Mouse (Mus musculus): ENCODE results near the gene Azi2.

DNA sequence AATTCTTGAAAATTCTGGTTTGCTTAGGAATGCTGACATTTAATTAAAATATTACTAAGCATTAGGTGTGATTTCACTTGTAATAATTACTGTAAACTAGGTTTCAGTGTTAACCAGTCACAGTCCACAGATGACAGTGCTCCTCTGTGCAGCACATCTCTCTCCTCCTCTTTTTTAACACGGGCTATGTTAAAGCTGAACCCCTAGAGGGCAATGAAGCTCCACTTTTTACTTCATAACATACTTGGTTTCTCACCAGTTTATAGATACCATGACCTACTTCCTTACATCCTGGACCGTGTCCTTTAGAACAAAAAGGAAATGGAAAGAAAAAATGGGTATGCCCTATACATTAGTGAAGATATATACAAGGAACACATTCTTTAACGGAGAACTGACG is 59.1 kb downstream of the Azi2 start:
- no peak for TF ChIP-seq EP300 (IDR thresholded peaks at IDR 0.05; ENCODE audit: low read depth)
- peak; percentile 29; the same call in 1 of the 2 replicates for TF ChIP-seq CTCF (IDR thresholded peaks at IDR 0.05; ENCODE audit: low read depth)
